Mouse (Mus musculus) midbrain, embryonic 13.5 days (tissue): ENCODE measurements around the gene Mbtd1. TPM values are rescaled to one million over a fixed set of nuclear protein-coding genes. Genes with fewer than 3 reads are reported as not detected.
"Not testable (repeated sequence)": the region's sequence is repeated elsewhere in the genome, so short reads cannot be mapped to it uniquely, and the experiment has no call there.

ENCODE experiments used
- ATAC-seq: fragments of 200-750 bp; cut with Nextera tagmentation; 2 replicates; pipeline ENCODE4 v1.8.0; 2017; ENCODE audit warnings: mild to moderate bottlenecking, moderate TSS enrichment, moderate library complexity
- H3K27ac ChIP-seq: fragments of 300-500 bp; sonication (generic); 2 replicates; pipeline ENCODE4 v1.5.1; 2015; ENCODE audit warnings: inconsistent platforms, mild to moderate bottlenecking, moderate library complexity
- H3K27me3 ChIP-seq: fragments of 300-500 bp; sonication (generic); 2 replicates; pipeline ENCODE4 v1.6.1; 2015; ENCODE audit warnings: mild to moderate bottlenecking, inconsistent platforms
- H3K36me3 ChIP-seq: fragments of 300-500 bp; sonication (generic); 2 replicates; pipeline ENCODE4 v1.6.1; 2015; ENCODE audit warnings: mild to moderate bottlenecking, inconsistent platforms
- H3K4me1 ChIP-seq: fragments of 300-500 bp; sonication (generic); replicated peaks from 2 replicates; pipeline ENCODE4 v1.6.1; 2015; ENCODE audit warnings: inconsistent platforms
- H3K4me2 ChIP-seq: fragments of 300-500 bp; sonication (generic); replicated peaks from 2 replicates; pipeline ENCODE4 v1.6.1; 2015; ENCODE audit warnings: moderate library complexity, mild to moderate bottlenecking, inconsistent platforms
- H3K4me3 ChIP-seq: fragments of 300-500 bp; sonication (generic); replicated peaks from 2 replicates; pipeline ENCODE4 v1.5.1; 2015; ENCODE audit warnings: mild to moderate bottlenecking, inconsistent platforms
- H3K9ac ChIP-seq: fragments of 300-500 bp; sonication (generic); replicated peaks from 2 replicates; pipeline ENCODE4 v1.6.1; 2015; ENCODE audit warnings: mild to moderate bottlenecking, inconsistent platforms
- H3K9me3 ChIP-seq: fragments of 300-500 bp; sonication (generic); 2 replicates; pipeline ENCODE4 v1.6.1; 2016; ENCODE audit warnings: mild to moderate bottlenecking, inconsistent platforms
- WGBS: fragments of 180-500 bp; shearing (Covaris S2); methylation state at CpG from one replicate; pipeline ENCODE4 v1.1.7; 2015; 5-methylcytosine and 5-hydroxymethylcytosine counted together
- polyA plus RNA-seq: library from polyadenylated mRNA; unstranded; fragments of >200 nt; fragmentation: Nextera tagmentation; extraction: Ambion mirVana; gene quantifications from 2 replicates; pipeline ENCODE4 v1.2.1, GENCODE M21; 2015

Gene Mbtd1
- polyA plus RNA-seq, 1 experiment from 2014 or later: 44.4 TPM

DNA sequence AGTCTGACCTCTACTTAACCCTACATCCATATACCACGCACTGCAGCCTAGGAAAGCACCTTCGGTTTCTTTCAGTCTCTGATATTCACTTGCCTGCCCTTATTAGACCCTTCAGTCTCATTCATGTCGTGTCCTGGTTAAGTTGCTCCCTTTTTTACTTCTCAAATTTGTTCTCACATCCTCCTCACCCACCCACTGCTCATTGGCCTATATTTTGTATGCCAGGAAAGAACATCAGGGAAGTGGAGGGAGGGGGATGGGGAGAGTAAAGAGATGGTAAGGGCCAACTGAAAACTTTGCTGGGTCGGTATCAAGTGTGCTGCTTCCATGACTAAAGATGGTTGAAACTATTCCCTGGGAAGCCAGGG, 1.4 kb downstream of the Mbtd1 start:
- H3K9me3 ChIP-seq: no peaks in the 10 kb centered on the region
- peaks cover 47% of the 10 kb centered on the region for H3K4me1 ChIP-seq
- no peak overlapping the region for H3K27ac ChIP-seq
- 7% methylated on average over 4 of the region's 4 CpGs for WGBS
- H3K4me3 ChIP-seq: peak overlapping the region; percentile 98
- H3K4me2 ChIP-seq: peak overlapping the region; percentile 86
- peak overlapping the region; percentile 97 for H3K9ac ChIP-seq
- ATAC-seq: no peak
- H3K36me3 ChIP-seq: peaks cover 2% of the 10 kb centered on the region; the same call in 1 of the 2 replicates
- no peaks in the 10 kb centered on the region for H3K27me3 ChIP-seq

DNA sequence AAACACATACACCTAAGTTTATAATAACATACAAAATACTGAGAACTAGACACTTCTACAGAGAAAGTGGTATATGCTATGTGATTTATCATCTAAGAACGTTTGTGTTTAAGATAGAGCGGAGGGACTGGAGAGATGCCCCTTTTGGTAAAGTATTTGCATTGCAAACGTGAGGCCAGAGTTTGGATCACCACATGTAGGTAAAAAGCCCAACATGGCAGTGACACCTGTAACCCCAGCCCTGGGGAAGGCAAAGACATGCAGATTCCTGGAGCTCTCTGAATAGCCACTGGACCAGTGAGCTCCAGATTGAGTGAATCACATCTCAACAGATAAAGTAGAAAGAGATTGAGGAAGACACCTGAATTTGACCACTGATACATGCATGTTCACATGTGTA, 12.1 kb downstream of the Mbtd1 start:
- Histone ChIP-seq H3K4me1 (no peaks in the 10 kb centered on the region), H3K36me3 (peaks cover 16% of the 10 kb centered on the region), H3K4me2 (no peak overlapping the region), H3K27me3 (no peaks in the 10 kb centered on the region), H3K9me3 (no peaks in the 10 kb centered on the region), H3K4me3 (no peak overlapping the region), H3K27ac (no peak overlapping the region), H3K9ac (no peak overlapping the region)
- ATAC-seq: no peak
- WGBS: 85% methylated on average over 3 of the region's 3 CpGs

DNA sequence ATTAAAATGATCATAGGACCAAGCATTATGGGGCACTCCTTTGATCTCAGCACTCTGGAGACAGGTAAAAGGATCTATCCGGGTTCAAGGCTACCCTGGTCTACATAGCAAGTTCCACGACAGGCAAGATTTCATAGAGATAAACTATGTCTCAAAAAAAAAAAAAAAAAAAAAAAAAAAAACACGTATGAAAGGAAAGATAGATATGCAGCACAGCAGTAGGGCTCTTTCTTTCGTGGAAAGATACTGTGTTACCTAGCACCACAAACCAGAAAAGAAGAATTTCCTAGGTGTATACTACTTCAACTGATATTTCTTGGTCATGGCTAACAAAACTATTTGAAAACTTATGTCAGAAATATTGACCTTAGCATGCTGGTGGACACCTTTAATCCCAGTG, 21.2 kb downstream of the Mbtd1 start:
- no peaks in the 10 kb centered on the region for H3K9me3 ChIP-seq
- no peaks in the 10 kb centered on the region for H3K27me3 ChIP-seq
- H3K4me2 ChIP-seq: no peak overlapping the region
- no peak for ATAC-seq
- H3K4me3 ChIP-seq: no peak overlapping the region
- WGBS: 92% methylated on average over 4 of the region's 4 CpGs
- no peak overlapping the region for H3K9ac ChIP-seq
- H3K4me1 ChIP-seq: no peaks in the 10 kb centered on the region
- H3K36me3 ChIP-seq: peaks cover 51% of the 10 kb centered on the region
- H3K27ac ChIP-seq: no peak overlapping the region

DNA sequence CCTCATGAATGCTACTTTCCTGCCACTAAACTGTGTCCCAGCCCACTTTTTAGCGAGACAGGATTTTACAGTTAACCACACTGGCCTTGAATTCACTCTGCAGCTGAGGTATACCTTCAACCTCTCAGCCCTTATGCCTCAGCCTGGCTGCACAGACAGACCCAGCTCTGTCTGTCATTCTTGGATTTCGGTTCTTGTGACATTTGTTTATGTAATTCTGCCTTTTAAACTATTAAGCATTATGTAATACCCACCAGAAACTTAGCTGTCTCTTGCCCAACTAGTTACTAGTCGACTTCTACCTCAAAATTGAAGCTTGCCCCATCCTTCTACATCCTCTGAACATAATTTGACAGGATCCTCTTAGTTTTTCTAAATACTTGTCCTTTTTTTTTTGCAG, 22.2 kb downstream of the Mbtd1 start:
- WGBS: 88% methylated on average over 3 of the region's 3 CpGs
- H3K9ac ChIP-seq: no peak overlapping the region
- H3K36me3 ChIP-seq: peaks cover 53% of the 10 kb centered on the region
- ATAC-seq: no peak
- no peaks in the 10 kb centered on the region for H3K4me1 ChIP-seq
- H3K4me2 ChIP-seq: no peak overlapping the region
- no peaks in the 10 kb centered on the region for H3K27me3 ChIP-seq
- H3K4me3 ChIP-seq: no peak overlapping the region
- H3K27ac ChIP-seq: no peak overlapping the region
- H3K9me3 ChIP-seq: no peaks in the 10 kb centered on the region

DNA sequence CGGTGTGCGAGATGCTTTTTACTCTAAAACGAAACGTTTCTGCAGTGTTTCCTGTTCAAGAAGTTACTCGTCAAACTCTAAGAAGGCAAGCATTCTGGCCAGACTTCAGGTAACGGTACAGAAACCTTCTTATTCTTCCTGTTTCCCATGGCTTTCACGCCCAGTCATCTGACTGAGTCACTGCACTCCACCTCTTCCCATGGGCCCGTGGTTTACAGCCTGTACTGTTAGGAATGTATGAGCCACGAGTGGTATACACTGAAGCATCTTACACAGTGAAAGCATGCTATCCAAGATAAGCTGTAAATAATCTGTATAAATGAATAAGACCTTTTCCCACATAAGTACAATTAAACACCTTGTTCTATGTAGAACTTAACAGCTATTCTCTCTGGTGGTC, 23.2 kb downstream of the Mbtd1 start:
- Histone ChIP-seq H3K4me2 (no peak overlapping the region), H3K36me3 (peaks cover 59% of the 10 kb centered on the region), H3K4me3 (no peak overlapping the region), H3K27me3 (no peaks in the 10 kb centered on the region), H3K27ac (no peak overlapping the region), H3K4me1 (no peaks in the 10 kb centered on the region), H3K9me3 (no peaks in the 10 kb centered on the region), H3K9ac (no peak overlapping the region)
- no peak for ATAC-seq
- 94% methylated on average over 9 of the region's 9 CpGs for WGBS

DNA sequence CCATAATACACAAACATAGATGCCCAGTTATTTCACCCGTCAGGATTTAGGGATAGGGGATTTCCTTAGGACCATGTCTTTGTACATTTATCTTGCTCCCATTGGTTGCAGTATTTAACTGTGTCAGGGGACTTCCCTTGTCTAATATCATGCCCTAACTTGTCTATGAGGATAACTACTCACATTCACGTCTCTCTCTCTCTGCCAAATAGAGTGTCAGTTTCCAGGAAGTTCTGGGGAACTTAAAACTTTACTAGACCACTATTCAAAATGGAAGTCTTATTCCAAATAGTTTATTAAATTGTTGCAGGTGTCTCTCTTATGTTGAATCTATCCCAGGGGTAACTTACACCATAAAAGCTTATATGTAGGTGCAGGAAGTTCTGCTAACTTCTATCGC, 26.0 kb downstream of the Mbtd1 start:
- Histone ChIP-seq H3K27me3 (no peaks in the 10 kb centered on the region), H3K9me3 (no peaks in the 10 kb centered on the region), H3K36me3 (peaks cover 64% of the 10 kb centered on the region), H3K27ac (no peak overlapping the region), H3K4me2 (no peak overlapping the region), H3K4me1 (no peaks in the 10 kb centered on the region), H3K9ac (no peak overlapping the region), H3K4me3 (no peak overlapping the region)
- 92% methylated on average over 3 of the region's 3 CpGs for WGBS
- no peak for ATAC-seq

DNA sequence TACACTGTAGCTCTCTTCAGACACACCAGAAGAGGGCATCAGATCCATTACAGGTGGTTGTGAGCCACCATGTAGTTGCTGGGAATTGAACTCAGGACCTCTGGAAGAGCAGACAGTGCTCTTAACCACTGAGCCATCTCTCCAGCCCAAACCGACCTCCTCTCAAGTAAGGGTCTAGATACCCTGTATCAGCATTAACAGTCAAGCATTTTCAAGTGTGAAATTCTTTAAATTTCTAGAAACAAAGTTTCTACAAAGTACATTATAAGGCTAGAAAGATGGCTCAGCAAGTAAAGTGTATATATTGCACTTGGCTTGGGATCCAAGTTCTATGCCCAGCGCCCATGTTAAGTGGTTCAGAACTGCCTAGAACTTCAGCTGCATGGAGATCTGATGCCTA, 29.4 kb downstream of the Mbtd1 start:
- not testable (repeated sequence) for H3K27ac ChIP-seq, ATAC-seq, H3K4me1 ChIP-seq, H3K4me3 ChIP-seq, H3K9me3 ChIP-seq, H3K9ac ChIP-seq, H3K27me3 ChIP-seq, H3K4me2 ChIP-seq
- H3K36me3 ChIP-seq: peaks cover 72% of the 10 kb centered on the region
- 95% methylated on average over 2 of the region's 2 CpGs for WGBS

DNA sequence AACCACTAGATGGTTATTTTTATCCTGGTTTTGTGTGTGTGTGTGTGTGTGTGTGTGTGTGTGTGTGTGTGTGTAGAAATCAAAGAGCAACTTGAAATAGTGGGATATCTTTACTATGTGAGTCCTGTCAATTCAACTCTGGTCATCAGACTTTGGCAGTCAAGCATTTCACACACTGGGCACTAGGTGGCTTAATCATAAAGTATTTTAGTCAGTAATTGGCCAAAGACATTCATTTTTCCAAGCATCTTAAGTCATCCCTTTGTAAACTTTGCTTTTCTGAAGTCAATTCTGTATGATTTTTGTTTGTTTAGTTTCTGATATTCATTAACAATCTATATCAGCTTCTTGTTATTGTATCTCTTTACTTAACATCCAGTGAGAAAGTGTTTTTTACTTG, 43.5 kb downstream of the Mbtd1 start:
- no peak overlapping the region for H3K4me2 ChIP-seq
- no peak overlapping the region for H3K9ac ChIP-seq
- H3K4me1 ChIP-seq: no peaks in the 10 kb centered on the region
- H3K27ac ChIP-seq: no peak overlapping the region
- no peaks in the 10 kb centered on the region for H3K27me3 ChIP-seq
- no peaks in the 10 kb centered on the region for H3K9me3 ChIP-seq
- H3K4me3 ChIP-seq: no peak overlapping the region
- ATAC-seq: no peak
- peaks cover 78% of the 10 kb centered on the region for H3K36me3 ChIP-seq

DNA sequence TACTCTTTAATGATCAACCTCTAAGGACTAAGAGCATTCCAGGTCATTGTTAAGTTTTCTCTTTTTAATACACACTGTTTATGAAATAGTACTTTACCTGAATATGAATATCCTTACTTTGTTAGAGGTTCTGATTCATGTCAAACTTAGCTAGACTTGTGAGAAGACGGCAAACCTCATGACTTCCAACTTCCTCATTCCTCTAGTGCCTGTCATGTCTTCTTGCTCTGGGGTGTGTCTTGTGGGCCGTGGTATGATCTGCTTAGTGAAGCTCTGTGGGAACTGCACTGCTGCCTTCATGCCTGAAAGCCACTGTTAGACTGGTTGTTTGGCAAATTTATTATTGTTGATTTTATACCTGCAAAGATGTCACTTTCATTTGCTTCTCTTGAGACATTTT, 55.3 kb downstream of the Mbtd1 start:
- H3K36me3 ChIP-seq: peaks cover 38% of the 10 kb centered on the region
- no peak overlapping the region for H3K27ac ChIP-seq
- no peak overlapping the region for H3K9ac ChIP-seq
- ATAC-seq: no peak
- H3K4me3 ChIP-seq: no peak overlapping the region
- no peaks in the 10 kb centered on the region for H3K27me3 ChIP-seq
- H3K9me3 ChIP-seq: no peaks in the 10 kb centered on the region
- no peak overlapping the region for H3K4me2 ChIP-seq
- WGBS: 93% methylated on average over 2 of the region's 2 CpGs
- H3K4me1 ChIP-seq: no peaks in the 10 kb centered on the region

DNA sequence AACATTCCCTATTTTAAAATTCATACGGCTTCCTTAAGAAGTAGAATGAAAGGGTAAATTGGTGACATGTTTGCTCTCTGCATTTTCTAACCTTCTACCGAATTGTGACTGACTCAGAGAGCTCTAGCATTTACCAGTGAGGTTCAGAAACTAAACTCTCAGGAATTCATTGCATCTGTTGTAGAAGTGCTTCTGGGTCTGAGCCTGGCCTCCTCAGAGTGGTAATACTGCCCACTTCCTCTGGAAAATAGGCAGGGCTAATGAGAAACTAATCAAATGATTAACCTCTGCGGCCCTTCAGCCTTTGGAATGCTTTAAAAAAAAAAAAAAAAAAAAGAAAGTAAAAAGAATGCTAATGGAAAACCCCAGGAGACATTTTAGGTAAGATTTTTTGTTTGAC, 59.3 kb downstream of the Mbtd1 start:
- ATAC-seq: no peak
- no peak overlapping the region for H3K4me3 ChIP-seq
- 84% methylated on average over 3 of the region's 3 CpGs for WGBS

DNA sequence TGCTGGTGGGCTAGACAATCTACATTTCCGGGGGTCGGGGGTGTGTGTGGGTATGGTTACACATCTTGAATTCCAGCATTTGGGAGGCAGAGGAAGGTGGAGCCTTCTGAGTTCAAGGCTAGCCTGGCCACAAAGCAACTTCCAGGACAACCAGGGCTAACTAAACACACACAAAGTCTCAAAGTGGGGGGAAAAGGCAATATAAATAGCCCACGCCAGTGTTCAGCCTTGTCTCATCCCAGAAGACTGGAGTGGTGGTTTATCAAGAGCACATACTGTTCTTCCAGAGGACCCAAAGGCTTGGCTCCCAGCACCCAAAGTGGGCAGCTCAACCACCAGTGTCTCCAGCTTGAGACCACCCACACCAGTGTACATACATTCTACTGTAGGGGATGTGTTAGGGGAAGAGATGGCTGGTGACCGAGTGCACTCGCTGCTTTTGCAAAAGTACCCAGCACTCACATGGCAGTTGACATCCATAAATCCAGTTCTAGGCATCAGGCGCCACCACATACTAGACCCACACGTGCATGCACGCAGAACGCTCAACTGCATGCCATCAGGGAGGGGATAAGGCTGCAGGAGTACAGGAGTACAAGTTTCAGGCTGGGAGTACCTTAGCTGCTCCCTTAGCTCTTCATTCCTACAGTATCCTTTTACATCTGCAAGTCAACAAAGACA, 63.4 kb downstream of the Mbtd1 start:
- no peak overlapping the region for H3K4me2 ChIP-seq
- no peak overlapping the region for H3K27ac ChIP-seq
- no peaks in the 10 kb centered on the region for H3K27me3 ChIP-seq
- ATAC-seq: no peak
- no peaks in the 10 kb centered on the region for H3K9me3 ChIP-seq
- no peak overlapping the region for H3K4me3 ChIP-seq
- WGBS: 95% methylated on average over 9 of the region's 9 CpGs
- H3K4me1 ChIP-seq: peaks cover 20% of the 10 kb centered on the region
- peaks cover 53% of the 10 kb centered on the region for H3K36me3 ChIP-seq
- H3K9ac ChIP-seq: no peak overlapping the region

More for the DNA sequence above, 59.3 kb downstream of the Mbtd1 start:
- no peak overlapping the region for H3K4me2 ChIP-seq
- no peaks in the 10 kb centered on the region for H3K27me3 ChIP-seq
- peaks cover 43% of the 10 kb centered on the region for H3K36me3 ChIP-seq
- H3K27ac ChIP-seq: no peak overlapping the region
- H3K9me3 ChIP-seq: no peaks in the 10 kb centered on the region
- no peaks in the 10 kb centered on the region for H3K4me1 ChIP-seq
- no peak overlapping the region for H3K9ac ChIP-seq

DNA sequence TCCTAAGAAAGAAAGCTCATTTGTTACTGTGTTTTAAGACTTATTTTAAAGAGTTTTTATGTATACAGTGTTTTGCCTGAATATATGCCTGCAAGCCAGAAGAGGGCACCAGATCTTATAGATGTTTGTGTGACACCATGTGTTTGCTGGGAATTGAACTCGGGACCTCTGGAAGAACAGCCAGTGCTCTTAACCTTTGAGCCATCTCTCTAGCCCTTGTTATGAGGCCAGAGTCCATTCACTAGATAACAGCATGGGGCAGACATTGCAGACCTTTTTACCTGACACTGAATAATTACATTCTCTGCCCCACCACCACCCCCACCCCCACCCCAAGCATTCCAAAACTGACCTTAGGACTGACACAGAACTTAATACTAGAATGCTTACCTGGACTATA, 64.4 kb downstream of the Mbtd1 start:
- H3K4me3 ChIP-seq: no peak overlapping the region
- peaks cover 53% of the 10 kb centered on the region for H3K36me3 ChIP-seq
- no peak overlapping the region for H3K4me2 ChIP-seq
- H3K9me3 ChIP-seq: no peaks in the 10 kb centered on the region
- WGBS: 95% methylated on average over 1 of the region's 1 CpGs
- no peak overlapping the region for H3K9ac ChIP-seq
- peaks cover 27% of the 10 kb centered on the region for H3K4me1 ChIP-seq
- no peaks in the 10 kb centered on the region for H3K27me3 ChIP-seq
- no peak for ATAC-seq
- no peak overlapping the region for H3K27ac ChIP-seq

DNA sequence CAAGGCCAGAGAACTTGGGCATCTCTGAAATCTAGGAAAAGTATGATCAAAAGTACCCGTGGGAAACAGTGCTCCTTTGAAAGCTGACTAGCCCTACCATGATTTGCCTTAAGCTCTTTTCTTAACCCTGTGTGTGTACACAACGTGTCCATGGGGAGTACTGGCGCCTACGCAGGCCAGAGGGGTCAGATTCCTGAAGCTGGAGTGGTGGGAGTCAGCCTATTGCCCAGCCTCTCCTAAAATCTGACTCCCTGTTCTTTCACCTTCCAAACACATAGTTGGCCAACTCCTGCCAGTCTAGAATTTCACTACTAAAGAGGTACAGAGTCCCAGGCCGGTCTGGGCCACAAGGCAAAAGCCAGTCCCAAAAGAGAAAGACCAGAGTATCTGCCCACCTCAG, 66.7 kb downstream of the Mbtd1 start:
- 69% methylated on average over 5 of the region's 5 CpGs for WGBS
- Histone ChIP-seq H3K36me3 (peaks cover 45% of the 10 kb centered on the region), H3K4me1 (peaks cover 39% of the 10 kb centered on the region), H3K9me3 (no peaks in the 10 kb centered on the region), H3K27me3 (no peaks in the 10 kb centered on the region), H3K9ac (no peak overlapping the region), H3K27ac (no peak overlapping the region), H3K4me3 (no peak overlapping the region), H3K4me2 (no peak overlapping the region)
- ATAC-seq: no peak
